Mouse (Mus musculus) olfactory bulb, adult 2 months (tissue): ENCODE data around the gene Plekhj1.

Source experiments
- CTCF ChIP-seq: fragments of 200-500 bp; IDR thresholded peaks from 2 replicates; pipeline ENCODE4 v1.5.1; 2012; ENCODE audit warnings: low read depth, mild to moderate bottlenecking, low read length, moderate library complexity; ENCODE audit not compliant: insufficient read depth
- POLR2A ChIP-seq: fragments of 200-500 bp; IDR thresholded peaks from 2 replicates; pipeline ENCODE4 v1.6.1; 2012; ENCODE audit warnings: mild to moderate bottlenecking, low read depth, low read length, moderate library complexity; ENCODE audit not compliant: insufficient read depth

- TF ChIP-seq CTCF: no peak
- TF ChIP-seq POLR2A: no peak
Observed at GRCm38 (mm10) chr10:80802996-80803395, 4.6 kb upstream of the Plekhj1 start.
